14 mouse cellular contexts compared by ENCODE assay signal in genomic region chr7:81261548-81261947, GRCm38 (mm10). TPM values are rescaled to one million over a fixed set of nuclear protein-coding genes. Genes with fewer than 3 reads are reported as not detected.
A peak's percentile ranks its signal among the peaks of the same experiment; 100 is the strongest.
DNase-seq lines count a peak whose midpoint lies in the region; ATAC-seq and TF ChIP-seq lines count a peak whose summit lies in the region.
"Had no signal": no experiment of that assay in that cellular context is flagged by ENCODE, and none has a peak within 500 bp of the region (broad histone marks: within the 10 kb centered on the region; RNA-seq: fewer than 3 reads in every experiment).

No protein-coding gene starts in this region.

- H3K27me3 ChIP-seq in embryonic facial prominence, embryonic 12.5 days: no peaks in the 10 kb centered on the region
- no peaks in the 10 kb centered on the region for H3K27me3 ChIP-seq in embryonic facial prominence, embryonic 10.5 days (replicated peaks; ENCODE audit: low read depth, poor library complexity, severe bottlenecking)

- no peak for TF ChIP-seq CTCF in layer of hippocampus, adult 2 months (conservative IDR thresholded peaks at IDR 0.05)

- 82% methylated on average over 7 of the region's 7 CpGs for WGBS in embryonic facial prominence, embryonic 12.5 days
- WGBS in embryonic facial prominence, embryonic 10.5 days: 86% methylated on average over 7 of the region's 7 CpGs

- H3K4me3 ChIP-seq in embryonic facial prominence, embryonic 12.5 days: no peak overlapping the region
- no peak overlapping the region for H3K4me3 ChIP-seq in embryonic facial prominence, embryonic 10.5 days
- H3K4me3 ChIP-seq in layer of hippocampus, adult 2 months: no peak overlapping the region; the same call in 1 of the 2 replicates
- H3K4me3 ChIP-seq: forebrain, embryonic 10.5 days had no signal

- H3K36me3 ChIP-seq in embryonic facial prominence, embryonic 12.5 days: no peaks in the 10 kb centered on the region
- H3K36me3 ChIP-seq in embryonic facial prominence, embryonic 10.5 days (replicated peaks): no peaks in the 10 kb centered on the region
- H3K36me3 ChIP-seq: forebrain, embryonic 10.5 days; G1E had no signal

- H3K4me1 ChIP-seq in embryonic facial prominence, embryonic 12.5 days: 0 out of 2 replicates have a peak, but pooled peaks cover 6% of the 10 kb centered on the region
- peaks cover 7% of the 10 kb centered on the region; the same call in 1 of the 2 replicates for H3K4me1 ChIP-seq in embryonic facial prominence, embryonic 10.5 days
- H3K4me1 ChIP-seq: forebrain, embryonic 10.5 days had no signal

- 0 out of 2 replicates have a peak overlapping the region, but pooled peaks have one; percentile 30 for H3K27ac ChIP-seq in embryonic facial prominence, embryonic 12.5 days
- no peak overlapping the region for H3K27ac ChIP-seq in embryonic facial prominence, embryonic 10.5 days (replicated peaks)
- H3K27ac ChIP-seq in layer of hippocampus, adult 2 months: peak overlapping the region; percentile 49
- H3K27ac ChIP-seq: forebrain, embryonic 10.5 days; liver, embryonic 14.5 days had no signal

- no peak overlapping the region for H3K9ac ChIP-seq in embryonic facial prominence, embryonic 12.5 days
- H3K9ac ChIP-seq: liver, embryonic 14.5 days had no signal

- H3K4me2 ChIP-seq in embryonic facial prominence, embryonic 12.5 days (replicated peaks): no peak overlapping the region

- no peak for ATAC-seq in embryonic facial prominence, embryonic 12.5 days (ENCODE audit: insufficient number of reproducible peaks, insufficient read depth, low FRiP score, low TSS enrichment)
- no peak for ATAC-seq in megakaryocyte-erythroid progenitor cell, adult 5-6 weeks (replicated peaks; ENCODE audit: low FRiP score, low TSS enrichment, poor library complexity, severe bottlenecking)

- no peaks in the 10 kb centered on the region for H3K9me3 ChIP-seq in embryonic facial prominence, embryonic 12.5 days
- no peaks in the 10 kb centered on the region for H3K9me3 ChIP-seq in embryonic facial prominence, embryonic 10.5 days
- H3K9me3 ChIP-seq: forebrain, embryonic 10.5 days; G1E had no signal

- DNase-seq in embryonic facial prominence, embryonic 10.5 days (ENCODE audit: low spot score): no peak
- DNase-seq in layer of hippocampus, adult 2 months (ENCODE audit: low spot score in 2 of 2): peak in 1 of 2 experiments; percentile 2
- DNase-seq in layer of hippocampus, postnatal 10 days (ENCODE audit: low spot score in 2 of 2): no peak
- peak; percentile 16 for DNase-seq in thymus, postnatal 14 days
- DNase-seq in thymus, postnatal 36 days: no peak
- DNase-seq in spleen, postnatal 14 days (ENCODE audit: low spot score in 2 of 2): no peak
- DNase-seq: cerebellum, adult 8-10 months; gastrocnemius, postnatal 36 days; kidney, postnatal 25 days had no signal

RNA-seq across cellular contexts. Expression of gene Pde8a, which starts 48.2 kb away (rescaled TPM):
- polyA plus RNA-seq in embryonic facial prominence, embryonic 12.5 days (2016; fragmentation: Nextera tagmentation; extraction: Ambion mirVana): 5.3 and 5.7 TPM in 2 replicates
- polyA plus RNA-seq in embryonic facial prominence, embryonic 10.5 days (2016; fragmentation: Nextera tagmentation; extraction: Ambion mirVana): 2.2 and 2.4 TPM in 2 replicates
- total RNA-seq in layer of hippocampus, adult 2 months (2021): 1 to 10 TPM; 7.2 to 8.4 TPM
- total RNA-seq in layer of hippocampus, postnatal 10 days (2021): 1 to 10 TPM; 2.7 to 3.2 TPM
- total RNA-seq in megakaryocyte-erythroid progenitor cell, adult 5-6 weeks (2014; fragmentation: Nextera tagmentation): 0.33 and 1.0 TPM in 2 replicates
- total RNA-seq in megakaryocyte-erythroid progenitor cell, adult 5-6 weeks (2017): 0.23 and 0.94 TPM in 2 replicates
- polyA plus RNA-seq: G1E had no signal
